Comparison of ENCODE assay signal across 19 mouse cellular contexts in genomic region chr13:35402856-35403255, GRCm38 (mm10).
DNase-seq lines count a peak whose midpoint lies in the region.
"Had no signal": no experiment of that assay in that cellular context is flagged by ENCODE, and none has a peak within 500 bp of the region (broad histone marks: within the 10 kb centered on the region; RNA-seq: fewer than 3 reads in every experiment).

No protein-coding gene starts in this region.

- DNase-seq in adrenal gland, adult 2 months: peak; percentile 58
- DNase-seq in adrenal gland, postnatal 25 days: no peak
- peak; percentile 15 for DNase-seq in adrenal gland, postnatal 14 days
- DNase-seq in adrenal gland, adult 8-10 months: no peak
- peak; percentile 12 for DNase-seq in adipocyte (ENCODE audit: low spot score)
- no peak for DNase-seq in layer of hippocampus, adult 8-10 months (ENCODE audit: low spot score in 2 of 2)
- DNase-seq: cerebellum, adult 11 months; cerebellum, adult 18-20 months; cerebellum, adult 8-10 months; cerebellum, adult 9-11 months; cerebellum, postnatal 14 days; cerebellum, postnatal 36 days; embryo, embryonic 11 days had no signal

- H3K27ac ChIP-seq in brown adipose tissue, adult 24 weeks (replicated peaks; ENCODE audit: low read depth, low read length): peak overlapping the region; percentile 60; the same call in 1 of the 2 replicates
- H3K27ac ChIP-seq: embryonic facial prominence, embryonic 13.5 days; embryonic facial prominence, embryonic 15.5 days; forebrain, embryonic 10.5 days; forebrain, embryonic 12.5 days had no signal

- H3K4me3 ChIP-seq in brown adipose tissue, adult 24 weeks (ENCODE audit: insufficient read depth, low read depth, low read length): no peak overlapping the region
- H3K4me3 ChIP-seq: embryonic facial prominence, embryonic 13.5 days; embryonic facial prominence, embryonic 15.5 days; erythroblast, embryonic 14.5 days; forebrain, embryonic 10.5 days; forebrain, embryonic 12.5 days had no signal

- no peaks in the 10 kb centered on the region for H3K4me1 ChIP-seq in brown adipose tissue, adult 24 weeks (ENCODE audit: control insufficient read depth, insufficient read depth, insufficient read length, low read length)
- H3K4me1 ChIP-seq: embryonic facial prominence, embryonic 13.5 days; embryonic facial prominence, embryonic 15.5 days; forebrain, embryonic 10.5 days; forebrain, embryonic 12.5 days had no signal

Comparison
In these comparisons a context has a peak if more than half of its experiments do, and no peak if none do; other contexts are left out.
1. DNase-seq: peak in adrenal gland, adult 2 months (single experiment), adrenal gland, postnatal 14 days (single experiment) and adipocyte (single experiment); none in adrenal gland, postnatal 25 days (single experiment), adrenal gland, adult 8-10 months (single experiment) and layer of hippocampus, adult 8-10 months (0 of 2).